Mouse (Mus musculus) right cerebral cortex, postnatal 14 days (tissue): ENCODE data around the gene Gm21961.
"Not testable (repeated sequence)": the region's sequence is repeated elsewhere in the genome, so short reads cannot be mapped to it uniquely, and the experiment has no call there.

Experiments
- DNase-seq: peaks from one replicate; pipeline ENCODE4 v3.0.0; 2022

Gm21961 gene

GRCm38 (mm10) chr15:65014804-65015203, at the start of gene Gm21961:
Gene Gm21961, minus strand, starts transcription at chr15:65014904.
- DNase-seq: no peak

GRCm38 (mm10) chr15:65041999-65042398, 27.3 kb upstream of the Gm21961 start:
- no peak for DNase-seq

- DNase-seq: not testable (repeated sequence)
These were observed 24.5 kb upstream of the Gm21961 start for GRCm38 (mm10) chr15:65039216-65039615.

- no peak for DNase-seq
These were observed 3.3 kb upstream of the Gm21961 start for GRCm38 (mm10) chr15:65017971-65018370.

GRCm38 (mm10) chr15:65006177-65006576, 8.5 kb downstream of the Gm21961 start:
- no peak for DNase-seq

GRCm38 (mm10) chr15:64994498-64994897, 20.2 kb downstream of the Gm21961 start:
- DNase-seq: no peak

DNA sequence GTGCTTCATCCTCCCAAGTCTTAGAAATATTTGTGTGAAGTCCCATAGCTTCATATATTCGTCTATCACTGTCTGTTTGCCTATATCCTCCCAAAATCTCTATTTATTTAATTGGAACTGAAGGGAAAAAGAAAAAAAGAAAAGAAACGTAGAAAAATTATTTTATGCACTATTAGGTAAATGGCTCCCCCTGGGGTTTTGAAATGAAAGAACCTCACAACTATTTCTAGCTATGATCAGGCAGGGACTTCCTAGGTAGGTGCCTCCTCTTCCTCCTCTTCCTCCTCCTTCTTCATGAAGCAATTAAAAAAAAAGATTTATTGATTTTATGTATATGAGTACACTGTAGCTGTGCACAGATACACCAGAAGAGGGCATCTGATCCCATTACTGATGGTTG, 34.7 kb downstream of the Gm21961 start:
- DNase-seq: no peak

GRCm38 (mm10) chr15:64976044-64976805, 38.5 kb downstream of the Gm21961 start:
- DNase-seq: no peak
